Mouse (Mus musculus) forebrain, embryonic 10.5 days (tissue): ENCODE measurements at regions not wholly inside any gene's neighbourhood (a gene's known extent, or its start where the extent isn't known, plus 50 kb on each side); places are given as distances from the start of the nearest gene placed in this dataset.

Source experiments
- DNase-seq: peaks from one replicate; pipeline ENCODE4 v3.0.0-alpha.2; 2017; ENCODE audit warnings: low spot score; ENCODE audit errors: extremely low spot score
- H3K27ac ChIP-seq: fragments of 300-500 bp; sonication (generic); 2 replicates; pipeline ENCODE4 v1.5.1; 2016; ENCODE audit warnings: mild to moderate bottlenecking
- H3K27me3 ChIP-seq: fragments of 300-500 bp; sonication (generic); 2 replicates; pipeline ENCODE4 v1.6.1; 2016; ENCODE audit warnings: mild to moderate bottlenecking; ENCODE audit not compliant: poor library complexity, severe bottlenecking
- H3K36me3 ChIP-seq: fragments of 300-500 bp; sonication (generic); replicated peaks from 2 replicates; pipeline ENCODE4 v1.6.1; 2016; ENCODE audit warnings: mild to moderate bottlenecking, moderate library complexity
- H3K4me1 ChIP-seq: fragments of 300-500 bp; sonication (generic); 2 replicates; pipeline ENCODE4 v1.6.1; 2016
- H3K4me3 ChIP-seq: fragments of 300-500 bp; sonication (generic); 2 replicates; pipeline ENCODE4 v1.5.1; 2016; ENCODE audit warnings: mild to moderate bottlenecking, moderate library complexity
- H3K9me3 ChIP-seq: fragments of 300-500 bp; sonication (generic); 2 replicates; pipeline ENCODE4 v1.6.1; 2016; ENCODE audit warnings: mild to moderate bottlenecking, moderate library complexity
- WGBS: fragments of 180-500 bp; shearing (Covaris S2); methylation state at CpG from one replicate; pipeline ENCODE4 v1.1.7; 2016; 5-methylcytosine and 5-hydroxymethylcytosine counted together

GRCm38 (mm10) chr1:90397355-90397754 is 193.6 kb downstream of the Ackr3 start:
- WGBS, result 41% methylated on average over 5 of the region's 5 CpGs
- Histone ChIP-seq H3K27ac (peak overlapping the region; percentile 53), H3K36me3 (no peaks in the 10 kb centered on the region), H3K4me3 (no peak overlapping the region), H3K9me3 (no peaks in the 10 kb centered on the region), H3K27me3 (0 out of 2 replicates have a peak, but pooled peaks cover 3% of the 10 kb centered on the region), H3K4me1 (peaks cover 20% of the 10 kb centered on the region)
- DNase-seq, result no peak

- Histone ChIP-seq H3K4me1 (peaks cover 20% of the 10 kb centered on the region), H3K36me3 (no peaks in the 10 kb centered on the region), H3K9me3 (no peaks in the 10 kb centered on the region), H3K27me3 (0 out of 2 replicates have a peak, but pooled peaks cover 3% of the 10 kb centered on the region), H3K27ac (peak overlapping the region; percentile 35; the same call in 1 of the 2 replicates), H3K4me3 (no peak overlapping the region)
- DNase-seq, result no peak
- 91% methylated on average over 15 of the region's 15 CpGs for WGBS
Observed at GRCm38 (mm10) chr1:90398396-90398975, 194.7 kb downstream of the Ackr3 start.

- H3K27me3 ChIP-seq, result peaks cover 4% of the 10 kb centered on the region; the same call in 1 of the 2 replicates
- WGBS, result 82% methylated on average over 6 of the region's 6 CpGs
- H3K4me1 ChIP-seq, result peaks cover 23% of the 10 kb centered on the region
- H3K36me3 ChIP-seq, result no peaks in the 10 kb centered on the region
- no peaks in the 10 kb centered on the region for H3K9me3 ChIP-seq
- no peak overlapping the region for H3K4me3 ChIP-seq
- DNase-seq, result no peak
- no peak overlapping the region for H3K27ac ChIP-seq
Observed at GRCm38 (mm10) chr1:90403057-90403456, 199.3 kb downstream of the Ackr3 start.

DNA sequence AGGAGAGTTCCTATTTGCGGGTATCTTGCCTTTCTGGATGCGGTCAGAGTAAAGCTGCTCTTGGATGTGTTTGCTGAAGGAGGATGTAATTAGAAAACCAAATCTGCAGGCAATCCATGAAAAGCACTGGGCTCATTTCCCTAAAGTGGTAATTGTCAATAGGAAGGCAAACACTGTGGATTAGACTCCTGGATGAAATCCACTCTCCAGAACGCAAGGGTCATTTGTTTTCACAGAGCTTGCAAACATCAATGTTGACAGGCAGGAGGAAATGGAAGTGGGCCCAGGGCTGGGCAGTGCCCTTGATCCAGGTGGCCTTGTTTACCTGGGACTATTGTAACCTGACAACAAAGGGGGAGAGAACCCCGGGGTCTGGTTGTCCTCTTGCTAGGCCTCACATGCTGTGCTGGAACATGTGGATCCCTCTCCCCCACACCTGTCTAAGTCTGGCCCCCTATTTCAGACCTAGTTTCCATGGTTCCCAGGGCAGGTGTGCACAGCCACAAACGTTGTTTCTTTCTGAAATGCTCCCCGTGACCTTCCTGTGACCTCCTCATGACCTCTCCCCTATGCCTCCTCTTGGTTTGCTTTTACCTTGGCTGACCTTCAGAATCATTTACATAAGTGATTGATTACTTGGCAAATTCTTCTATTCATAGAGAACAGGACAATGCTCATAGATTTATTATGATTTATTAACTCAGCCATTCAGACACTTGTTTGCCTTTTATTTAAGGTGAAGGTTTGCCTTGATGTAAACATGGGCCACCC is 197.9 kb upstream of the Cops8 start:
- 58% methylated on average over 6 of the region's 6 CpGs for WGBS
- H3K9me3 ChIP-seq, result no peaks in the 10 kb centered on the region

GRCm38 (mm10) chr1:90406663-90407062 is 196.1 kb upstream of the Cops8 start:
- H3K9me3 ChIP-seq, result no peaks in the 10 kb centered on the region
- peaks cover 17% of the 10 kb centered on the region for H3K4me1 ChIP-seq
- no peak overlapping the region for H3K27ac ChIP-seq
- H3K27me3 ChIP-seq, result peaks cover 4% of the 10 kb centered on the region; the same call in 1 of the 2 replicates
- 88% methylated on average over 6 of the region's 6 CpGs for WGBS
- H3K36me3 ChIP-seq, result no peaks in the 10 kb centered on the region
- no peak overlapping the region for H3K4me3 ChIP-seq
- no peak for DNase-seq

More for the DNA sequence above, 197.9 kb upstream of the Cops8 start:
- DNase-seq, result no peak
- Histone ChIP-seq H3K36me3 (no peaks in the 10 kb centered on the region), H3K4me1 (peaks cover 17% of the 10 kb centered on the region), H3K27ac (no peak overlapping the region), H3K4me3 (no peak overlapping the region), H3K27me3 (peaks cover 4% of the 10 kb centered on the region; the same call in 1 of the 2 replicates)

DNA sequence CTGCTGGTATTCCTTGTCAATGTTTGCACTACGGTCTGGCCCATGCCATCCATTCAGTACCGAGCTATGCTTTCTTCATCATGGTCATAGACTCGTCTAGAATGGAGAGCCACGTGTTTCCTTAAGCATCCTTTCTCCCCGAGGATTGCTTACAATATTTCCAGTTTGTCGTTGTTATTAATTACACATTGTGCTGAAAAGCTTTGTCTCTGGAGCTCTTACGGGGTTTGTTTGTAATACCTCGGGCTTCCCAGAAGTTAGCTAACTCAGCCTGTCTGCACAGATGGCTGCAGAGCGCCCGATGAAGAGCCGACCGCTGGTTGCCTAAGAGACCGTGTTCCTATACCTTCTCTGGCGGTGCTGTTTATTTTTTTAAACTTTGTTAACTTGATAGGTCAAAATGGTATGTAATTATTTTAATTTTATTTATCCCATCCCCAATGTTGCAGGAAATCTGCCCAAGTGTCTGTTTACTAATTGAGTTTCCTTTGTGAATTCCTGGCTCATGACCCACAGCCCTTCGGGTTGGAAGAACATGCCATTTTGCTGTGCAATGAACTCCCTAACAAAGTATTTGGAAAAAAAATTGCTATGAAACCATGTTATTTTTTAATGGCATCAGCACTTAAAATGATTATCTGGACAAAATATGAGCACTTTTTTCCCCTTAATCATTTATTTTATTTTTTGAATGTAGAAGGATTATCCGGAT is 194.1 kb upstream of the Cops8 start:
- Histone ChIP-seq H3K36me3 (no peaks in the 10 kb centered on the region), H3K27ac (no peak overlapping the region), H3K27me3 (peaks cover 4% of the 10 kb centered on the region; the same call in 1 of the 2 replicates), H3K9me3 (peaks cover 3% of the 10 kb centered on the region; the same call in 1 of the 2 replicates), H3K4me3 (no peak overlapping the region), H3K4me1 (peaks cover 30% of the 10 kb centered on the region)
- 91% methylated on average over 16 of the region's 16 CpGs for WGBS
- no peak for DNase-seq

GRCm38 (mm10) chr1:90409236-90409635 is 193.5 kb upstream of the Cops8 start:
- WGBS, result 89% methylated on average over 3 of the region's 3 CpGs
- H3K27ac ChIP-seq, result no peak overlapping the region
- H3K36me3 ChIP-seq, result no peaks in the 10 kb centered on the region
- peaks cover 4% of the 10 kb centered on the region; the same call in 1 of the 2 replicates for H3K27me3 ChIP-seq
- no peak for DNase-seq
- no peak overlapping the region for H3K4me3 ChIP-seq
- H3K4me1 ChIP-seq, result peaks cover 30% of the 10 kb centered on the region
- peaks cover 3% of the 10 kb centered on the region; the same call in 1 of the 2 replicates for H3K9me3 ChIP-seq

GRCm38 (mm10) chr1:90412511-90413045 is 190.2 kb upstream of the Cops8 start:
- WGBS, result 42% methylated on average over 9 of the region's 9 CpGs
- peaks cover 3% of the 10 kb centered on the region; the same call in 1 of the 2 replicates for H3K9me3 ChIP-seq
- H3K4me1 ChIP-seq, result peaks cover 20% of the 10 kb centered on the region
- H3K27ac ChIP-seq, result peak overlapping the region; percentile 20; the same call in 1 of the 2 replicates
- no peaks in the 10 kb centered on the region for H3K27me3 ChIP-seq
- DNase-seq, result no peak
- no peak overlapping the region for H3K4me3 ChIP-seq
- no peaks in the 10 kb centered on the region for H3K36me3 ChIP-seq

DNA sequence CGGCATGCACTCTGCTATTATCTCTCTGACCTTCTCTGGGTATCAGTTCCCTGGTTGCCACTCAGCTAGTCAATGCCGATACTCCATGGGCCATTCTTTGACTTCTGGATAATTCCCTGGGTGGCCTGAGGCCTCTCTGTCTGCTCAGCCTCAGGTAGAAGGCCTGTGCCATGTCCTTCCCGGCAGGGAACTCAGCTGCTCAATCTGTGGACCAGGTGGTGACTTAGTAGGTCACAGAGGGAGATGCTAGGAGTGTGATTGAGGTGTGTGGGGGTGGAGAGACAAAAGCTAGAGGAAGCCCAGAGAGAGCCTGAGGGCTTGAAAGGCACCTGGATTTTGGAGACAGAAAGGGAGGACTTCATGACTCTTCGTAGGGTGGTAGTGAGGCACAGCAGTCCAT is 188.0 kb upstream of the Cops8 start:
- 88% methylated on average over 4 of the region's 4 CpGs for WGBS
- no peaks in the 10 kb centered on the region for H3K36me3 ChIP-seq
- H3K4me3 ChIP-seq, result no peak overlapping the region
- DNase-seq, result no peak
- no peak overlapping the region for H3K27ac ChIP-seq
- H3K27me3 ChIP-seq, result no peaks in the 10 kb centered on the region
- peaks cover 3% of the 10 kb centered on the region; the same call in 1 of the 2 replicates for H3K9me3 ChIP-seq
- H3K4me1 ChIP-seq, result peaks cover 24% of the 10 kb centered on the region

GRCm38 (mm10) chr1:90424066-90424821 is 178.5 kb upstream of the Cops8 start:
- Histone ChIP-seq H3K27me3 (peaks cover 31% of the 10 kb centered on the region), H3K4me1 (peaks cover 45% of the 10 kb centered on the region), H3K9me3 (peaks cover 3% of the 10 kb centered on the region; the same call in 1 of the 2 replicates), H3K27ac (peak overlapping the region; percentile 68), H3K36me3 (no peaks in the 10 kb centered on the region), H3K4me3 (peak overlapping the region; percentile 6; the same call in 1 of the 2 replicates)
- DNase-seq, result peak; percentile 50
- WGBS, result 12% methylated on average over 13 of the region's 13 CpGs

GRCm38 (mm10) chr1:90428334-90428733 is 174.4 kb upstream of the Cops8 start:
- H3K4me3 ChIP-seq, result no peak overlapping the region
- 95% methylated on average over 6 of the region's 6 CpGs for WGBS
- H3K4me1 ChIP-seq, result peaks cover 41% of the 10 kb centered on the region
- H3K27me3 ChIP-seq, result peaks cover 14% of the 10 kb centered on the region
- DNase-seq, result no peak
- peaks cover 3% of the 10 kb centered on the region; the same call in 1 of the 2 replicates for H3K9me3 ChIP-seq
- no peak overlapping the region for H3K27ac ChIP-seq
- H3K36me3 ChIP-seq, result no peaks in the 10 kb centered on the region

- 93% methylated on average over 7 of the region's 7 CpGs for WGBS
Observed at GRCm38 (mm10) chr1:90428774-90429173, 174.0 kb upstream of the Cops8 start.

More at GRCm38 (mm10) chr1:90428774-90429173, 174.0 kb upstream of the Cops8 start:
- DNase-seq, result no peak
- H3K4me3 ChIP-seq, result no peak overlapping the region
- no peaks in the 10 kb centered on the region for H3K36me3 ChIP-seq
- peaks cover 14% of the 10 kb centered on the region for H3K27me3 ChIP-seq
- H3K9me3 ChIP-seq, result peaks cover 3% of the 10 kb centered on the region; the same call in 1 of the 2 replicates
- peaks cover 40% of the 10 kb centered on the region for H3K4me1 ChIP-seq
- H3K27ac ChIP-seq, result no peak overlapping the region
